Mouse (Mus musculus) mouse embryonic stem cell (cell line): ENCODE results near the gene Plekho2.

Experiments used
- in situ Hi-C, 2 experiments: fragments of 300-500 bp; cut with MboI; formaldehyde crosslinking; loops; 1 replicate in 1 of 2; 3 replicates in 1 of 2; pipeline ENCODE4 v1.14.3; 2019 to 2020; ENCODE audit warnings: low sequenced_read_pairs in 2 of 2, low pct_unique_long_range_greater_than_20kb in 1 of 2, mixed read lengths in 1 of 2; ENCODE audit not compliant: unreplicated experiment in 1 of 2

The Plekho2 gene

GRCm38 (mm10) chr9:65514431-65514830 is 65.4 kb downstream of the Plekho2 start:
- in situ Hi-C loops: no loop called here

- in situ Hi-C loops: no loop called here
Observed at GRCm38 (mm10) chr9:65512520-65512919, 67.3 kb downstream of the Plekho2 start.

GRCm38 (mm10) chr9:65508449-65508848 is 71.4 kb downstream of the Plekho2 start:
- in situ Hi-C loops: no loop called here

- in situ Hi-C loops: no loop called here
Observed at GRCm38 (mm10) chr9:65502721-65503505, 76.9 kb downstream of the Plekho2 start.
